Mouse (Mus musculus): ENCODE data around the gene Tcf7l1. TPM values are rescaled to one million over a fixed set of nuclear protein-coding genes. Genes with fewer than 3 reads are reported as not detected.
A peak's percentile ranks its signal among the peaks of the same experiment; 100 is the strongest.

Gene Tcf7l1
- total RNA-seq, 2 experiments from 2014 or later: 4.1 to 5.3 TPM

- intact Hi-C loops (cut with DNase I): no loop called here
- DNase-seq: no peak
Observed at GRCm38 (mm10) chr6:72748882-72749437, 40.1 kb downstream of the Tcf7l1 start.

DNA sequence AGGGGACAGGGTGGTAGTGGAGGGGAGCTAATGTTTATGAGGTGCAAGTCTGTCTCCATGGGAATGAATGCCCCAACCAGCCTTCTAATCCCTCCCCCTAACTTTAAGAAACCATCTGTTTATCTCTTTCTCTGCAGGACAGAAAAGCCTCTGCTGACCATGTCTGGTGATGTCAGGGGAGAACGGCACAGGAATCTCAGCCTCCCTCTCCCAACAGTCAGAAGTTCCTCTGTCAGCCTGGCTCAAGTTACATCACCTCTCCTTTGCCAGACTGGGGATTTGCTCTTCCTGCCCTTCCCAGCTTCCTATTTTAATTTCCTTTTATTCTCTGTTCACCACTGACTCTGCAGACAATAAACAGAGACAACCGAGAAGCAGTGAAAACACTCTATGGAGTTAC is 40.6 kb downstream of the Tcf7l1 start:
- intact Hi-C loops (cut with DNase I): no loop called here
- DNase-seq: no peak

DNA sequence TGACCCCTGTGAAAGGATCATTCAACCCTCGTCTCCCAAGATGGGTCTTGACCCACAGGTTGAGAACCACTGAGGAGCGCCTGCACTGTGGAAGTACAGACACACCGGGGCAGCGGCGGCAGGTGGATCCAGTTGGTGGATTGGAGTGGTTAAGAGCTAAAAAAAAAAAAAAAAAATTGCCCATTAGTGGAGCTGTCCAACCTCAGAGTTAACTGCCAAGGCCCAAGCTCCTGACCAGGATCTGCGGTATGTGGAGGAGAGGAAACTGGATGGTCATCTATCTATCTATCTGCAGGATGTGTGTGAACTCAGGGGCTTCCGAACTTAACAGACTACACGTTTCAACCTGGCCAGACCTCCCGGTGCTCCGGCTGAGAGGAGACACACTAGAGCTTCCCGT is 41.2 kb downstream of the Tcf7l1 start:
- intact Hi-C loops (cut with DNase I): no loop called here
- no peak for DNase-seq

DNA sequence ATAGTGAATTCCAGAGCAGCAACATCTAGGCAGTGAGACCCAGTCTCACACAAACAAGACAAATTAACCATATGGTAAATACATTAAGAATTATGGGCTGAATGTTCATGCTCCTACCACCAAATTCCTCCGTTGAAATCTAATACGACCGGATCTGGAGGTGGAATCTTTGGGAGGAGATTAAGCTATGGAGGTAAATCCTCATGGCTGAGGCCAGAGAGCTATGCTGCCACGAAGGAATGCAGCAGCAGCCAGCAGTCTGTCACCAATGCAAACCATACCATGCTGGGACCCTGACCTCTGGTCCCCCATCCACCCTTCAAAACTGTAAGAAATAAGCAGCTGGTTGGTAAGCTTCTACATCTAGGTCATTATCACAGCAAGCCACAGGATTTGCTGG is 41.9 kb downstream of the Tcf7l1 start:
- intact Hi-C loops (cut with DNase I): no loop called here

DNA sequence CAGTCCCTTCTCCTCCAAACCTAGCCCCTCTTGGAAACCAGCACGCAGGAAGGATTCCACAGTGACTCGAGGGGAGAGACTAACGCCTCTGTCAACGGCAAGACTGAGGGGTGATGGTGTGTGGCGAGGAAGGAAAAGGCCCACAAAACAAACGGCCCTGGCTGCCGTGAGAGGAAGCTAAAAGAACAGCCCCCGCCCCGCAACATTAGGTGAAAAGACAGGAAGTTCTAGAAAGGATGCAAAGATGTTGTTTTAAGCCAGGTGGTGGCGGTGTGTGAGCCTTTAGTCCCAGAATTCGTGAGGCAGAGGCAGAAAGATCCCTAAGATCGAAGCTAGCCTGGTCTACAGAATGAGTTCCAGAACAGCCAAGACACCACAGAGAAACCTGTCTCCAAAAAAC is 43.3 kb downstream of the Tcf7l1 start:
- DNase-seq: no peak
- intact Hi-C loops (cut with DNase I): no loop called here

More for the DNA sequence above, 41.9 kb downstream of the Tcf7l1 start:
- DNase-seq: no peak

- intact Hi-C loops (cut with DNase I): no loop called here
- no peak for DNase-seq
Observed at GRCm38 (mm10) chr6:72744144-72744800, 44.8 kb downstream of the Tcf7l1 start.

DNA sequence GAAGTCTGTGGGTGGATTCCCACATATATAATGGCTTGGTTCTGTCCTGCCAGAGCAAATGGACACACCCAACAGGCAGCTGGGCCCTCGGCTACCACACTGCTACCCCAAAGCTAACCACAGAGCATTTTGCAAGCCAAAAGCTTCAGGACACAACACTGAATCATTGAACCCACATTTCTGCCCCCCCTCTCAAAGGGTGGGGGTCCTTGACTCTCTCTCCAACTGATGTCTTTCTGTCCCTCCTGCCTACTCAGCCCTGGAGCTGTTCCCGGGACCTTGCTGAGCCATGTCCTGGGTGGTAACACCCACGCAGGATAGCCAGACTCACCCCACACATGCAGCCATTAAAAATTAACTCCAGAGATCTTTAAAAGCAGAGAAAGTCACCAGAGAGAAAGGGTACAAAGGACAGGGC is 45.4 kb downstream of the Tcf7l1 start:
- intact Hi-C loops (cut with DNase I): no loop called here
- DNase-seq: no peak

GRCm38 (mm10) chr6:72742331-72742730 is 46.7 kb downstream of the Tcf7l1 start:
- DNase-seq: peak; percentile 13
- intact Hi-C loops (cut with DNase I): no loop called here

- intact Hi-C loops (cut with DNase I): no loop called here
- peak; percentile 60 for DNase-seq
Observed at GRCm38 (mm10) chr6:72740596-72741421, 48.2 kb downstream of the Tcf7l1 start.

- DNase-seq: no peak
- intact Hi-C loops (cut with DNase I): no loop called here
Observed at GRCm38 (mm10) chr6:72736872-72737271, 52.2 kb downstream of the Tcf7l1 start.

DNA sequence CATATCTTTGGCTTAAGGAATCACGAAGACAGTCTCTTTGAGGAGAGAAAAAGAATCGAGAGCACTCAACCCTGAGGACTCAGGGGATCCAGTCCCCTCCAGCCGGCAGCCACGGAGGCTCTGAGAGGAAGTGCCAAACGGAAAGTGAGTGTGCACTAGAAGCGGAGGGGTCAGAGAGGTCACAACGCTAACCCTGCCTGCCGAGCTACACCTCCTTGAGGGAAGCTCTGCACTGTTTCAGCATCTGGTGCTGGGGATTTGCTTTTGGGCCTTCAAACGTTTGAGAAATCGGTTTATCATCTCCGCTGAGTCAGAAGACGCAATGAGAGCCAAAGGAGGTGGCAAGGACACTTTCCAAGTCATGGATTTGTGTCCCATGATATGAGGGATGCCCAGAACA is 53.8 kb downstream of the Tcf7l1 start:
- DNase-seq: no peak
- intact Hi-C loops (cut with DNase I): no loop called here

DNA sequence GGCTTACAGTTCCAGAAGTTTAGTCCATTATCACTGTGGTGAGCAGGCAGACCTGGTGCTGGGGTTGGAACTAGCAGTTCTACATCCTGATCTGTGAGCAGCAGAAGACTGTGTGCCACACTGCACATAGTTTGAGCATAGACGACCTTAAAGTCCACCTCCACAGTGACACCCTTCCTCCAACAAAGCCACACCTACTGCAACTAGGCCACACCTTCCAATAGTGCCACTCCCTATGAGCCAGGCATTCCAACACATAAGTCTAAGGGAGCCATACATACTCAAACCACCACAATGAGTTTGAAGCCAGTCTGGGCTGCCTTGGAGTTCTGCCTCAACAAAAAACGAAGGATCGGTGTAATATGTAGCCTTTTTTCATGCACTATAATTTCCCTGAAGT is 55.7 kb downstream of the Tcf7l1 start:
- intact Hi-C loops (cut with DNase I): no loop called here
- DNase-seq: no peak

DNA sequence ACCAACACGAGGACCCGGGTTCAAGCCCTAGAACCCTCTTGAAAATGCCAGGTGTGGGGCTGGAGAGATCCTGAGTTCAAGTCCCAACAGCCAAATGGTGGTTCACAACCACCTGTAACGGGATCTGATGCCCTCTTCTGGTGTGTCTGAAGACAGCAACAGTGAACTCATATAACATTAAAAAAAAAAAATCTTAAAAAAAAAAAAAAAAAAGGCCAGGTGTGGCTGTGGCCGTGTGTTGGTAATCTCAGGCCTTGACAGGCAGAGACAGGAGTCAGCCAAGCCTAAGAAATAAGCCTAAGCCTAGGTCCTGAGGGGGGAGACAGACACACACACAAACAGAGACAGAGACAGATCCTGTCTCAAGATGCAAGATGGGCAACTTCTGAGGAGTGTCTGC is 56.9 kb downstream of the Tcf7l1 start:
- no peak for DNase-seq
- intact Hi-C loops (cut with DNase I): no loop called here

DNA sequence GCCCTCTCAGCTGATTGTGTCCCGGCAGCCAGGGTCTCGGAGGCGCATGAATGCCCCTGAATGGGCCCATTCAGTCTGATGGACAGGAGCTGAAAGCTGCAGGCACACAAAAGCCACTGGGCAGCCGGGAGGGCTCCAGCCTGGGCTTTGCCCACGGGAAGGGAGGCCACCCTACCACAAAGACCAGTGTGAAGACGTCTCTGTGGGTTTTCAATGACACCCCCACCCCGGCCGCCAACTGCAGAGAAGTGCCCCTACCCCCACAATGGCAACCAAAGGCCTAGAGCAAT is 58.5 kb downstream of the Tcf7l1 start:
- peak; percentile 72 for DNase-seq
- intact Hi-C loops (cut with DNase I): no loop called here

GRCm38 (mm10) chr6:72729831-72730559 is 59.1 kb downstream of the Tcf7l1 start:
- DNase-seq: no peak
- intact Hi-C loops (cut with DNase I): no loop called here

GRCm38 (mm10) chr6:72727826-72728225 is 61.2 kb downstream of the Tcf7l1 start:
- intact Hi-C loops (cut with DNase I): no loop called here
- DNase-seq: no peak

DNA sequence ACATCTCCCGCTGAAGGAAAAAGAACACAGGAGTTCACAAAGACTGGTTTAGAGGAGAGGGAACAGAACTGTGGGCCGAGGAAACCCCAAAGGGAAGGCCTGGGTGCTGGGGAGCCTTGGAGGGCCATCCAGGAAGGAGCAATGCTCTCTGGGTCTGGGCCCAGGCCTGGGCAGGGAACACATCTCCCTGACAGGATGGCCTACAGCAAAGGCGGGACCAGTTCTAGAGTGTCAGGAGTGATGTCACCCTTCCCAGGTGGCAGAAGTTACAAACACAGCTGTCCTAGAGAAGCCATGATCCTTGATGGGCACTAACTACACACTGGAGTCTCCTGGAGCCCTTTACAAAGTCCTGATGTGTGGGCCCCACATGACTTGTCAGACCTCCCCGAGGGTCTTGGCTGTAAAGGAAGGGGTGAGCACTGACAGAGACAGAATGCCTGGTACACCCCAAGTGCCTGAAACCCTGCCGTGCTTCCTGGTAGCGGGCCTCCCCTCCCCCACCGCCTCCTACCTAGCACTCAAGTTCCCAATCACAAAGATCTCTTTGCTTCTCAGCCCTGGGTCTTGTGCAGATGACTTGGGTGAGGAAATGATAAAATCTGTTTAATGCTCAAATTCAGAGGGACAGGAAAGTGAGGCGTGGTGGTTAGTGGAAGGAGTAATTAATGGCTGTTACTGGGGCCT is 64.4 kb downstream of the Tcf7l1 start:
- intact Hi-C loops (cut with DNase I): no loop called here
- DNase-seq: no peak

DNA sequence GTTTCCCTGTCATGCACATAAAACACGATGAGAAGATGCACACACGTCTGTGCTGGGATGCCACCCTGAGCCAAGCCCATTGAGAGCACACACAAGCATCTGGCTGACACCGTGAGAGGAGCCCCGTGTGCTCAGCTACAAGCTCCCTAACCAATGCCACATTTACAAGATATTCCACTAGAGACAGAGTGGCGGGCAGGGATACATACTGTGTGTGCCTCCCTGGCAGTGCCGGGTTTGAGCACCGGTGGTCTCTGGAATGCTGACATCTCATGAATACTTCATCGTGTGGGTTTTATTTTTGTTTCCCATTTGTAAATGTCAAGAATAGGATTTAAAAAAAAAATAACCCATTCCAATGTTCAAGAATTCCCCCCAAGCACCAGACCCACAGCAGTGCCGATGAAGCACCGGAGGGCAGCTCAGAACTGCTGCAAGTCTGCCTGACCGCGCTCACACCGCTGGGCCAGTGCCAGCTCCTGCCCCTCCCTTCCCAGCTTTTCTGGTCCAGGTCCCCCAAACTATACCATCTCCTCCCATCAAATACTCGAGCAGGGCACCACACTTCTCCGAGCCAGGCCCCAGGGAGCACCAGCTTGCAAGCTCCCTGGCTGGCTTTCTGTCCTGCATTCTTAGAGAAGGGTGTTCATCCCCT is 65.2 kb downstream of the Tcf7l1 start:
- intact Hi-C loops (cut with DNase I): no loop called here
- DNase-seq: peak; percentile 18

DNA sequence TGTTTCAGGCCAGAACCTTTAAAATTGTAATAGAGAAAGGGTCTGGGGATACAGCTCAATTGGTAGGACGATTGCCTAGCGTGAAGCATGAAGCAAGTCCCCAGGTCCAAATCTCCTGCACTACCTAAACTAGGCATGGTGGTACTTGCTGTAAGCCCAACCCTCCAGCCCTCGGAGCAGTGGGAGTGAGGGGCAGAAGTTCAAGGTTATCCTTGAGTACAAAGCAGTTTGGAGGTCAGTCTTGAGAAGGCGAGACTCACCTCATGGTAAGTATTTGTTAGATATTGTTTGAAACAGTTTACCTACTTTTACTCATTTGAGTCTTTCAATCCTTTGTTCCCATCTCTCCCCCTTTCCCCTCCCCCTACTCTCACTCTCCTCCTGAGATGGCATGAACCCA is 65.9 kb downstream of the Tcf7l1 start:
- no peak for DNase-seq
- intact Hi-C loops (cut with DNase I): no loop called here

GRCm38 (mm10) chr6:72720852-72721251 is 68.2 kb downstream of the Tcf7l1 start:
- DNase-seq: no peak
- intact Hi-C loops (cut with DNase I): no loop called here

All from left cerebral cortex, postnatal 4 days (tissue).